Mouse (Mus musculus): Measurements from ENCODE around the gene AC109138.7. TPM values are rescaled to one million over a fixed set of nuclear protein-coding genes. Genes with fewer than 3 reads are reported as not detected.

The AC109138.7 gene
- polyA plus RNA-seq, 1 experiment from 2014 or later, result not detected

GRCm38 (mm10) chr19:4227894-4228678 lies 13.9 kb downstream of the AC109138.7 start:
- Histone ChIP-seq H3K36me3 (ENCODE audit: control insufficient read depth, insufficient read depth, low read length) (no peaks in the 10 kb centered on the region), H3K27ac (replicated peaks; ENCODE audit: low read depth, low read length) (no peak overlapping the region), H3K9me3 (ENCODE audit: control insufficient read depth, low read length) (no peaks in the 10 kb centered on the region), H3K9ac (ENCODE audit: low read length) (no peak overlapping the region), H3K4me1 (ENCODE audit: control insufficient read depth, insufficient read depth, low read length) (0 out of 2 replicates have a peak, but pooled peaks cover 6% of the 10 kb centered on the region), H3K4me2 (ENCODE audit: low read depth, severe bottlenecking) (no peak overlapping the region), H3K4me3 (ENCODE audit: low read depth, low read length) (no peak overlapping the region), H3K27me3 (ENCODE audit: control insufficient read depth, insufficient read depth, low read length) (no peaks in the 10 kb centered on the region)
- ATAC-seq (ENCODE audit: insufficient number of reproducible peaks, low FRiP score, low TSS enrichment, low read depth), result peak; percentile 44; the same call in 1 of the 2 replicates
- peak; percentile 82 for DNase-seq (ENCODE audit: low spot score)
- 22% methylated on average over 8 of the region's 8 CpGs for WGBS

GRCm38 (mm10) chr19:4228891-4229290 lies 14.7 kb downstream of the AC109138.7 start:
- 0 out of 2 replicates have a peak, but pooled peaks cover 6% of the 10 kb centered on the region for H3K4me1 ChIP-seq (ENCODE audit: control insufficient read depth, insufficient read depth, low read length)
- H3K9me3 ChIP-seq (ENCODE audit: control insufficient read depth, low read length), result no peaks in the 10 kb centered on the region
- no peak overlapping the region for H3K4me2 ChIP-seq (ENCODE audit: low read depth, severe bottlenecking)
- no peaks in the 10 kb centered on the region for H3K27me3 ChIP-seq (ENCODE audit: control insufficient read depth, insufficient read depth, low read length)
- no peak overlapping the region for H3K4me3 ChIP-seq (ENCODE audit: low read depth, low read length)
- H3K27ac ChIP-seq (replicated peaks; ENCODE audit: low read depth, low read length), result no peak overlapping the region
- ATAC-seq (ENCODE audit: insufficient number of reproducible peaks, low FRiP score, low TSS enrichment, low read depth) (no peak), DNase-seq (ENCODE audit: low spot score) (no peak)
- WGBS, result 80% methylated on average over 4 of the region's 4 CpGs
- no peak overlapping the region for H3K9ac ChIP-seq (ENCODE audit: low read length)
- H3K36me3 ChIP-seq (ENCODE audit: control insufficient read depth, insufficient read depth, low read length), result no peaks in the 10 kb centered on the region

- Histone ChIP-seq H3K36me3 (ENCODE audit: control insufficient read depth, insufficient read depth, low read length) (no peaks in the 10 kb centered on the region), H3K4me2 (ENCODE audit: low read depth, severe bottlenecking) (no peak overlapping the region), H3K9me3 (ENCODE audit: control insufficient read depth, low read length) (no peaks in the 10 kb centered on the region), H3K4me3 (ENCODE audit: low read depth, low read length) (no peak overlapping the region), H3K27me3 (ENCODE audit: control insufficient read depth, insufficient read depth, low read length) (no peaks in the 10 kb centered on the region), H3K9ac (ENCODE audit: low read length) (no peak overlapping the region), H3K4me1 (ENCODE audit: control insufficient read depth, insufficient read depth, low read length) (0 out of 2 replicates have a peak, but pooled peaks cover 6% of the 10 kb centered on the region), H3K27ac (replicated peaks; ENCODE audit: low read depth, low read length) (no peak overlapping the region)
- DNase-seq (ENCODE audit: low spot score), result no peak
- no peak for ATAC-seq (ENCODE audit: insufficient number of reproducible peaks, low FRiP score, low TSS enrichment, low read depth)
- 39% methylated on average over 9 of the region's 9 CpGs for WGBS
Observed at GRCm38 (mm10) chr19:4229451-4230076, 15.4 kb downstream of the AC109138.7 start.

DNA sequence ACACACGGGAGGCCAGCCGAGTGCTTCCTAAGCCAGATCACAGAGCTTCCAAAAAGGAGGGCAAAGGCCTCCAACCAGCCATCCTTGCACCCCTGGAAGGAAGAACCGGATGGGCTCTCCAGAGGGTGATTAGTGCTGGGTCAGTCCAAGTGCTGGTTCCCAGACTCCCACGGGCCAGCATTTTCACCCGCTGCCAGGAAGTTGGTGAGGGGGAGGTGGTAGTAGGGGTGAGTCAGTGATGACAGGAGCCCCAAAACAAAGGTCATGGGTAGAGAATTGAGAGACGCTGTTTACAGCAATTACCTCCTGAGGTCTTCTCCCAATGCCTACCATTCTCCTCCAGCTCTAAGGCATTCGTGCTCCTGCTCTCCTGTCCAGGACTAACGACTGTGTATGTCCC lies 16.3 kb downstream of the AC109138.7 start:
- Histone ChIP-seq H3K4me1 (ENCODE audit: control insufficient read depth, insufficient read depth, low read length) (0 out of 2 replicates have a peak, but pooled peaks cover 6% of the 10 kb centered on the region), H3K4me2 (ENCODE audit: low read depth, severe bottlenecking) (no peak overlapping the region), H3K9ac (ENCODE audit: low read length) (no peak overlapping the region), H3K4me3 (ENCODE audit: low read depth, low read length) (no peak overlapping the region), H3K36me3 (ENCODE audit: control insufficient read depth, insufficient read depth, low read length) (no peaks in the 10 kb centered on the region), H3K27me3 (ENCODE audit: control insufficient read depth, insufficient read depth, low read length) (no peaks in the 10 kb centered on the region), H3K27ac (replicated peaks; ENCODE audit: low read depth, low read length) (no peak overlapping the region), H3K9me3 (ENCODE audit: control insufficient read depth, low read length) (no peaks in the 10 kb centered on the region)
- DNase-seq (ENCODE audit: low spot score), result no peak
- ATAC-seq (ENCODE audit: insufficient number of reproducible peaks, low FRiP score, low TSS enrichment, low read depth), result no peak
- 69% methylated on average over 8 of the region's 8 CpGs for WGBS

- peak within 1 kb of the TSS; percentile 41; the same call in 1 of the 2 replicates for H3K9ac ChIP-seq (ENCODE audit: low read length)
- H3K27me3 ChIP-seq (ENCODE audit: control insufficient read depth, insufficient read depth, low read length), result no peaks in the 10 kb centered on the region
- ATAC-seq (ENCODE audit: insufficient number of reproducible peaks, low FRiP score, low TSS enrichment, low read depth) (peak; percentile 67; the same call in 1 of the 2 replicates), DNase-seq (ENCODE audit: low spot score) (peak; percentile 90)
- H3K4me3 ChIP-seq (ENCODE audit: low read depth, low read length), result peak within 1 kb of the TSS; percentile 55
- H3K36me3 ChIP-seq (ENCODE audit: control insufficient read depth, insufficient read depth, low read length), result no peaks in the 10 kb centered on the region
- no peaks in the 10 kb centered on the region for H3K9me3 ChIP-seq (ENCODE audit: control insufficient read depth, low read length)
- 15% methylated on average over 26 of the region's 26 CpGs for WGBS
- peaks cover 9% of the 10 kb centered on the region for H3K4me1 ChIP-seq (ENCODE audit: control insufficient read depth, insufficient read depth, low read length)
- peak within 1 kb of the TSS; percentile 87 for H3K4me2 ChIP-seq (ENCODE audit: low read depth, severe bottlenecking)
- H3K27ac ChIP-seq (replicated peaks; ENCODE audit: low read depth, low read length), result no peak within 1 kb of the TSS
Observed at GRCm38 (mm10) chr19:4231253-4232185, 17.4 kb downstream of the AC109138.7 start, which contains the start of gene Pold4. Gene Pold4 (plus strand): TSS chr19:4231899.

GRCm38 (mm10) chr19:4232186-4232572 lies 18.0 kb downstream of the AC109138.7 start:
- no peak overlapping the region for H3K27ac ChIP-seq (replicated peaks; ENCODE audit: low read depth, low read length)
- DNase-seq (ENCODE audit: low spot score), result no peak
- 74% methylated on average over 2 of the region's 2 CpGs for WGBS
- H3K36me3 ChIP-seq (ENCODE audit: control insufficient read depth, insufficient read depth, low read length), result no peaks in the 10 kb centered on the region
- no peak for ATAC-seq (ENCODE audit: insufficient number of reproducible peaks, low FRiP score, low TSS enrichment, low read depth)
- peak overlapping the region; percentile 55 for H3K4me3 ChIP-seq (ENCODE audit: low read depth, low read length)
- no peaks in the 10 kb centered on the region for H3K27me3 ChIP-seq (ENCODE audit: control insufficient read depth, insufficient read depth, low read length)
- H3K9me3 ChIP-seq (ENCODE audit: control insufficient read depth, low read length), result no peaks in the 10 kb centered on the region
- peaks cover 9% of the 10 kb centered on the region for H3K4me1 ChIP-seq (ENCODE audit: control insufficient read depth, insufficient read depth, low read length)
- H3K9ac ChIP-seq (ENCODE audit: low read length), result peak overlapping the region; percentile 41; the same call in 1 of the 2 replicates
- peak overlapping the region; percentile 87 for H3K4me2 ChIP-seq (ENCODE audit: low read depth, severe bottlenecking)

DNA sequence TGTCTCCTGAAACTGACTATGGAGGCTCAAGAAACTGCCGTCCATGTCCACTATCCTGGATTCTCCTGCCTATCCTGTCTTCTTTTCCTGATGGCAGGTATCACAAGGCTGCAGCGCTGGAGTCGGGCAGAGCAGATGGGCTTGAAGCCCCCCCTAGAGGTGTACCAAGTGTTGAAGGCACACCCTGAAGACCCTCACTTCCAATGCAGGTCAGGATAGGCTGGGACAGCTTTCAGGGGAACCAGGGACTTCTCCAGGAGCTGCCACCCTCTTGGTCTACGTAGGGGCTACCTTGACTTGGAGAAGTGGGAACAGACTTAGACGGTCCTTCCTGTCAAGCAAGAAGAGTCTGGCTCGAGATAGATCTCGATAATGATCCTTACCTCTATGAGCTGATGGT lies 18.5 kb downstream of the AC109138.7 start:
- H3K4me1 ChIP-seq (ENCODE audit: control insufficient read depth, insufficient read depth, low read length), result peaks cover 9% of the 10 kb centered on the region
- ATAC-seq (ENCODE audit: insufficient number of reproducible peaks, low FRiP score, low TSS enrichment, low read depth) (no peak), DNase-seq (ENCODE audit: low spot score) (no peak)
- WGBS, result 80% methylated on average over 7 of the region's 7 CpGs
- H3K36me3 ChIP-seq (ENCODE audit: control insufficient read depth, insufficient read depth, low read length), result no peaks in the 10 kb centered on the region
- H3K27me3 ChIP-seq (ENCODE audit: control insufficient read depth, insufficient read depth, low read length), result no peaks in the 10 kb centered on the region
- H3K4me3 ChIP-seq (ENCODE audit: low read depth, low read length), result no peak overlapping the region
- H3K9me3 ChIP-seq (ENCODE audit: control insufficient read depth, low read length), result no peaks in the 10 kb centered on the region
- no peak overlapping the region for H3K4me2 ChIP-seq (ENCODE audit: low read depth, severe bottlenecking)
- no peak overlapping the region for H3K9ac ChIP-seq (ENCODE audit: low read length)
- H3K27ac ChIP-seq (replicated peaks; ENCODE audit: low read depth, low read length), result no peak overlapping the region

- peaks cover 9% of the 10 kb centered on the region for H3K4me1 ChIP-seq (ENCODE audit: control insufficient read depth, insufficient read depth, low read length)
- DNase-seq (ENCODE audit: low spot score) (no peak), ATAC-seq (ENCODE audit: insufficient number of reproducible peaks, low FRiP score, low TSS enrichment, low read depth) (no peak)
- no peaks in the 10 kb centered on the region for H3K36me3 ChIP-seq (ENCODE audit: control insufficient read depth, insufficient read depth, low read length)
- H3K9me3 ChIP-seq (ENCODE audit: control insufficient read depth, low read length), result no peaks in the 10 kb centered on the region
- no peak overlapping the region for H3K27ac ChIP-seq (replicated peaks; ENCODE audit: low read depth, low read length)
- 82% methylated on average over 4 of the region's 4 CpGs for WGBS
- no peak overlapping the region for H3K4me3 ChIP-seq (ENCODE audit: low read depth, low read length)
- H3K27me3 ChIP-seq (ENCODE audit: control insufficient read depth, insufficient read depth, low read length), result no peaks in the 10 kb centered on the region
- no peak overlapping the region for H3K4me2 ChIP-seq (ENCODE audit: low read depth, severe bottlenecking)
- H3K9ac ChIP-seq (ENCODE audit: low read length), result no peak overlapping the region
Observed at GRCm38 (mm10) chr19:4234548-4234947, 20.4 kb downstream of the AC109138.7 start.

All from limb, embryonic 11.5 days (tissue).